Mouse (Mus musculus): ENCODE results near the gene Gnat1.

DNA sequence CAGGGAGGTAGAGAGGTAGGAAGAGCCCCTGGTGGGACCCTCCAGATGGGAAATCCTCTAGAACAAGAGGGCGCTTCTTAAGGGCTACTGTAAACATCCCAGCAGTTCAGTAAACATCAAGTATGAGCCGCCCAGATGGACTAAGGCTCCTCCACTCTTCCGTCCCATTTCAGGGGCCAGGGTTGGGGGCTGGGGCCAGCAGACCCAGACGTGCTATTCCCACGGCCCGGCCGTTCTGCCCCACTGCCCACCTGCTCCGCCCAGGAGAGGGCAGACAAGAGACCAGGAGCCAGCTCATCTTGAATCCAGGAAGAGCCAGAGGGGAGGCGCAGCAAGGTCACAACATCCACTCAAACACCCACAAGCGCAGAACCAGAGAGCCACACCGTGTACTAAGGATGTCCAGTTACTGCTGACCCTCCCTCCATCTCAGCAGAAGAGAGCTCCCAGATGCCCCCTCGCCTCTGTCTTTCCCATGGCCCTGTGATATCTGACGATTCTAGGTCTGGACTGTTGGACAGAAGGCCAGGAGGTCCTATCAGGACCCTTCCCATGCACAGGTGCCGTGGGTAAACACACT, 19.2 kb upstream of the Gnat1 start:
- TF ChIP-seq CTCF (conservative IDR thresholded peaks at IDR 0.05; ENCODE audit: low read length): no peak
- no peak for TF ChIP-seq POU5F1 (IDR thresholded peaks at IDR 0.05; ENCODE audit: borderline replicate concordance, low read length)

Measured in E14TG2a.4 (cell line).